Mouse (Mus musculus): ENCODE measurements at regions not wholly inside any gene's neighbourhood (a gene's known extent, or its start where the extent isn't known, plus 50 kb on each side); places are given as distances from the start of the nearest gene placed in this dataset.

- Histone ChIP-seq H3K27ac (ENCODE audit: control insufficient read depth, low read depth, low read length) (no peak overlapping the region), H3K79me2 (ENCODE audit: control insufficient read depth, insufficient read depth, low read length, poor library complexity) (no peaks in the 10 kb centered on the region), H3K9me3 (replicated peaks; ENCODE audit: insufficient read depth, low read length) (no peaks in the 10 kb centered on the region), H3K27me3 (ENCODE audit: control insufficient read depth in 1 of 2, insufficient read depth in 2 of 2, low read length in 2 of 2) (peaks cover 2 to 8% of the 10 kb centered on the region in 2 experiments; a peak in 2 of 4 replicates), H3K9ac (ENCODE audit: control insufficient read depth, low read depth, low read length, poor library complexity, severe bottlenecking) (no peak overlapping the region), H3K36me3 (ENCODE audit: control insufficient read depth in 1 of 2, insufficient read depth in 2 of 2, low read length in 2 of 2) (no peaks in the 10 kb centered on the region), H3K4me3 (ENCODE audit: control insufficient read depth in 1 of 2, insufficient read depth in 1 of 2, low read depth in 2 of 2, low read length in 2 of 2) (no peak overlapping the region), H3K4me1 (ENCODE audit: control insufficient read depth in 1 of 2, insufficient read depth in 2 of 2, low read length in 2 of 2) (no peaks in the 10 kb centered on the region; a peak in 1 of 4 replicates)
- TF ChIP-seq RCOR1 (IDR thresholded peaks at IDR 0.05; ENCODE audit: low read depth, low read length), result no peak
- no peak for TF ChIP-seq NRF1 (IDR thresholded peaks at IDR 0.05; ENCODE audit: insufficient read depth, low read depth, low read length, poor library complexity, severe bottlenecking)
- no peak for TF ChIP-seq TBP (IDR thresholded peaks at IDR 0.05; ENCODE audit: low read depth, low read length)
- no peak for DNase-seq (ENCODE audit: low read depth, low spot score)
These were observed 54.1 kb upstream of the Gsap start for GRCm38 (mm10) chr5:21131943-21132342.

- Histone ChIP-seq H3K9ac (ENCODE audit: control insufficient read depth, low read depth, low read length, poor library complexity, severe bottlenecking) (no peak overlapping the region), H3K36me3 (ENCODE audit: control insufficient read depth in 1 of 2, insufficient read depth in 2 of 2, low read length in 2 of 2) (no peaks in the 10 kb centered on the region), H3K79me2 (ENCODE audit: control insufficient read depth, insufficient read depth, low read length, poor library complexity) (no peaks in the 10 kb centered on the region), H3K27me3 (ENCODE audit: control insufficient read depth in 1 of 2, insufficient read depth in 2 of 2, low read length in 2 of 2) (peaks cover 0 to 10% of the 10 kb centered on the region in 2 experiments; a peak in 2 of 4 replicates), H3K9me3 (replicated peaks; ENCODE audit: insufficient read depth, low read length) (no peaks in the 10 kb centered on the region), H3K4me3 (ENCODE audit: control insufficient read depth in 1 of 2, insufficient read depth in 1 of 2, low read depth in 2 of 2, low read length in 2 of 2) (no peak overlapping the region), H3K27ac (ENCODE audit: control insufficient read depth, low read depth, low read length) (no peak overlapping the region), H3K4me1 (ENCODE audit: control insufficient read depth in 1 of 2, insufficient read depth in 2 of 2, low read length in 2 of 2) (peaks cover 0 to 3% of the 10 kb centered on the region in 2 experiments; a peak in 1 of 4 replicates)
- DNase-seq (ENCODE audit: low read depth, low spot score), result no peak
- TF ChIP-seq SMC3 (IDR thresholded peaks at IDR 0.05; ENCODE audit: low read depth, low read length), result no peak
- no peak for TF ChIP-seq MAX (IDR thresholded peaks at IDR 0.05; ENCODE audit: low read length)
- TF ChIP-seq CHD1 (IDR thresholded peaks at IDR 0.05; ENCODE audit: low read depth, low read length), result no peak
These were observed 50.6 kb upstream of the Gsap start for GRCm38 (mm10) chr5:21135476-21135875.

GRCm38 (mm10) chr5:21136081-21136480 lies 50.0 kb upstream of the Gsap start:
- H3K27ac ChIP-seq (ENCODE audit: control insufficient read depth, low read depth, low read length), result no peak overlapping the region
- peaks cover 0 to 3% of the 10 kb centered on the region in 2 experiments; a peak in 1 of 4 replicates for H3K4me1 ChIP-seq (ENCODE audit: control insufficient read depth in 1 of 2, insufficient read depth in 2 of 2, low read length in 2 of 2)
- H3K36me3 ChIP-seq (ENCODE audit: control insufficient read depth in 1 of 2, insufficient read depth in 2 of 2, low read length in 2 of 2), result no peaks in the 10 kb centered on the region
- no peak for DNase-seq (ENCODE audit: low read depth, low spot score)
- H3K27me3 ChIP-seq (ENCODE audit: control insufficient read depth in 1 of 2, insufficient read depth in 2 of 2, low read length in 2 of 2), result peaks cover 0 to 10% of the 10 kb centered on the region in 2 experiments; a peak in 2 of 4 replicates
- no peaks in the 10 kb centered on the region for H3K79me2 ChIP-seq (ENCODE audit: control insufficient read depth, insufficient read depth, low read length, poor library complexity)
- no peaks in the 10 kb centered on the region for H3K9me3 ChIP-seq (replicated peaks; ENCODE audit: insufficient read depth, low read length)
- H3K9ac ChIP-seq (ENCODE audit: control insufficient read depth, low read depth, low read length, poor library complexity, severe bottlenecking), result no peak overlapping the region
- no peak overlapping the region for H3K4me3 ChIP-seq (ENCODE audit: control insufficient read depth in 1 of 2, insufficient read depth in 1 of 2, low read depth in 2 of 2, low read length in 2 of 2)
- TF ChIP-seq ZMIZ1 (IDR thresholded peaks at IDR 0.05; ENCODE audit: low read depth, low read length), result no peak
- TF ChIP-seq GATA1 (IDR thresholded peaks at IDR 0.05; ENCODE audit: low read depth, low read length), result no peak
- TF ChIP-seq ZKSCAN1 (IDR thresholded peaks at IDR 0.05; ENCODE audit: low read depth, low read length), result no peak
- no peak for TF ChIP-seq MXI1 (IDR thresholded peaks at IDR 0.05; ENCODE audit: low read depth, low read length)
- TF ChIP-seq EP300 (IDR thresholded peaks at IDR 0.05; ENCODE audit: low read depth in 1 of 2, low read length in 2 of 2), result no peak
- TF ChIP-seq SIN3A (IDR thresholded peaks at IDR 0.05; ENCODE audit: low read length), result no peak

All from MEL (cell line).